Mouse (Mus musculus): Measurements from ENCODE around the gene Ccdc141. TPM values are rescaled to one million over a fixed set of nuclear protein-coding genes. Genes with fewer than 3 reads are reported as not detected.
A peak's percentile ranks its signal among the peaks of the same experiment; 100 is the strongest.
"Not testable (repeated sequence)": the region's sequence is repeated elsewhere in the genome, so short reads cannot be mapped to it uniquely, and the experiment has no call there.

Ccdc141 gene
- total RNA-seq, 2 experiments from 2014 or later = 21.1 to 30.3 TPM

GRCm38 (mm10) chr2:77013449-77013848 lies 157.0 kb downstream of the Ccdc141 start:
- intact Hi-C loops (cut with DNase I); DNase-seq (ENCODE audit: extremely low spot score in 1 of 2, low spot score in 2 of 2): not testable (repeated sequence)

DNA sequence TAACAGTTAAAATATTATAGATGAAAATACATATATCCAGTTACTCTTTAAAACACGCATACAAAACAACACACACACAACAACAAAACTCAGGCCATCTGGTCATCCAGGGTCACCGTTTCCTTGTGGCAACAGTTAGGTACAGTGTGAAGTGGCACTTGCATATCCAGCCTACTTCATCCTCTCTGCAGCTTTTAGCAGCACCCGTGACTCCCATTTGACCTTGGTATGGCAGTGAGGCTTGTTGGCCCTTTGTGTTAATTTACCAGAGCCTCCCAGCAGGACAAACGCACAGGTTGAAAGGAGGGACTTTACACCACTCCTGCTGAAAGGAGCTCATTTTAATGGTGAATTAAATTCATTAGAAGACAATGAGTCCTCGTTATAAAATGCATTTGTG lies 158.5 kb downstream of the Ccdc141 start:
- no peak for DNase-seq (ENCODE audit: extremely low spot score in 1 of 2, low spot score in 2 of 2)
- intact Hi-C loops (cut with DNase I) = no loop called here

GRCm38 (mm10) chr2:77007015-77007414 lies 163.4 kb downstream of the Ccdc141 start:
- no peak for DNase-seq (ENCODE audit: extremely low spot score in 1 of 2, low spot score in 2 of 2)
- intact Hi-C loops (cut with DNase I) = no loop called here

DNA sequence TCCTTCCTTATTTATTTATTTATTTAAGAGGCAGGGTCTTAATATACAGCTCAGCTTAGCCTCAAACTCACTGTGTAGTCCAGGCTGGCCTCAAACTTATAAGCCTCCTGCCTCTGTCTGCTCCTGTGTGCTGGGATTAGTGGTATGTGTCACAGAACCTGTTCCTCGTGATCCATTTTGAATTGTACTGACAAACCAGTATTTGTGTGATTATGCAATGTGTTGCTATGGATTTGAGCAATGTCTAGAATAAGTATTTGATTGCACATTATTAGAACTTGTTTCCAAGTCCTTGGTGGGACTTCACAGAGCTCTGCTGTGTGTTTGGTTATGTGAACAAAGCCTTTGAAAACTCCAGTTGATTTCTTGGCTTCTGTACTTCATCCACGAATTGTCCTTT lies 167.3 kb downstream of the Ccdc141 start:
- DNase-seq (ENCODE audit: extremely low spot score in 1 of 2, low spot score in 2 of 2) = no peak
- intact Hi-C loops (cut with DNase I) = no loop called here

- intact Hi-C loops (cut with DNase I) = no loop called here
- no peak for DNase-seq (ENCODE audit: extremely low spot score in 1 of 2, low spot score in 2 of 2)
Measured at GRCm38 (mm10) chr2:76998351-76998750, 172.1 kb downstream of the Ccdc141 start.

- intact Hi-C loops (cut with DNase I) = no loop called here
- DNase-seq (ENCODE audit: extremely low spot score in 1 of 2, low spot score in 2 of 2) = peak in 1 of 2 experiments; percentile 60
Measured at GRCm38 (mm10) chr2:76992493-76993201, 177.8 kb downstream of the Ccdc141 start.

- no peak for DNase-seq (ENCODE audit: extremely low spot score in 1 of 2, low spot score in 2 of 2)
- intact Hi-C loops (cut with DNase I) = no loop called here
Measured at GRCm38 (mm10) chr2:76987317-76987716, 183.1 kb downstream of the Ccdc141 start.

DNA sequence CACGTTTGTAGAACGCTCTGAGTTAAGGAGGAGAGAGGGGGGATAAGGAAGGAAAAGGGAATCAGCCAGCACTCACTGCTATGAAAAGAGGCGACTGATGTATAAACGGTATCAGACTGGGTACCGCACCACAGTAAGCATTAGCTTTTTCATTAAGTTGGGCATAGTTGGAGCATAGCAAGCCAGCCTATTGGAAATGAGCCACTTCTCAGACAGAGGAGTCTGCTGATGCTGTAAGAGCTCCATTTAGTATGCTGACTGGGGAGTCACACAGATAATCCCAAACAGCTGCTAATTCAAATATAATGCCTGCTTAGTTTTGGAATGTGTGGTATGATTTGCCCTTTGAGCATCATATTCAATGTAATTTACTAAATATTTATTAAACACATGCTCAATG lies 186.1 kb downstream of the Ccdc141 start:
- no peak for DNase-seq (ENCODE audit: extremely low spot score in 1 of 2, low spot score in 2 of 2)
- intact Hi-C loops (cut with DNase I) = no loop called here

- no peak for DNase-seq (ENCODE audit: extremely low spot score in 1 of 2, low spot score in 2 of 2)
- intact Hi-C loops (cut with DNase I) = no loop called here
Measured at GRCm38 (mm10) chr2:76983601-76984000, 186.8 kb downstream of the Ccdc141 start.

DNA sequence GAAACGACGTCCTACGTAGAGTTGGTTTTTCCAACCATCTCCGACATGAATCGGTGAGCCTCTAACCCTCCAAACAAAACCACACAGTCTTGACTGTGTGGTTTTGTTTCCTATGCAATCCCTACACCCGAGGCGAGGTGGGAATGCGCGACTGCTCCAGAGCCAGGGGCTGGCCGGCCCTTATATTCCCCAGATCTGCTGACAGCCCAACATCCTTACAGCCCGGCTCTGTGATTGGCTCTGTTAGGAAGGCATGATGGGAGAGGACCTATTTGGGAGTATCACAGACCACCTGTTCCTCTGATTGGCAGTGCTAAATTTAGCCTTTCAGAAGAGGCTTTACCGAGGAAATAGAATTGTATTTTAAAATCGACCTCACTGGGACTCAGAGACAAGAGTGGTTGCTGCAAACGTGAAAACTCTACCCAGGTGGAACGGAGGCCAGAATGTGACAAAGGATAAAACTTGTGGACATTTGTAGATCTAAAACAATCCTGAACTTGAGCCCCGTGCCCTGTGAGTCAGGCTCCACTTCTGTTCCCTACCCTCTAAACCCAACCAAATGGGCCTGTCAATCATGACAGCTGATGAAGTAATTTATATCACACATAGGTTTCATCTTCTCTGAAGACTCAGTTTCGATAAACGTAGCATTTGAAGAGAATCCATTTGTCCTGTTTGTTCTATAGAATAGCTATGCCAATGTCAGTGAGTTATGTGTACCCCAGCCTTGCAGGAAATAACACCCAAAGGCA lies 187.9 kb downstream of the Ccdc141 start, which contains the start of gene Ttn:
TSS of gene Ttn (minus strand) at position 157 of the 755 bp plus-strand sequence.
- intact Hi-C loops (cut with DNase I) = no loop called here
- DNase-seq (ENCODE audit: extremely low spot score in 1 of 2, low spot score in 2 of 2) = no peak

DNA sequence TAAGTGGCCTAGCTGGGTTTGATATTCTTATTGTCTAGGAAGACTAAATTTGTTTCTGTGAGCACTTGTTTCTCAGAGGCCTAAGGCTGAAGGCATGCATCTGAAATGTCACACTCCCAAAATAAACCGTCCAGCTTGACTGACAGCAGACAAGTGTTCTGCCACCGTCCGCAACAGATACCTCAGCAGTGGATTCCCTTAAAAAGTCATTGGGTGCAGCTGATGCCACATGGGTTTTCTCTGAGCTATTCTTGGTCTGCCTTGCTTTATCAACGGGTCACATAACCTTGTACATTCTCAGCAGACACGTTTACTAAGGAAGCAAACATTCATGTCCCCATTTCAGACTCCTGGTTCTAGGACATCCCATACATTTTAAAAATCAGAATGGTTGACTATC lies 188.7 kb downstream of the Ccdc141 start:
- intact Hi-C loops (cut with DNase I) = no loop called here
- no peak for DNase-seq (ENCODE audit: extremely low spot score in 1 of 2, low spot score in 2 of 2)

DNA sequence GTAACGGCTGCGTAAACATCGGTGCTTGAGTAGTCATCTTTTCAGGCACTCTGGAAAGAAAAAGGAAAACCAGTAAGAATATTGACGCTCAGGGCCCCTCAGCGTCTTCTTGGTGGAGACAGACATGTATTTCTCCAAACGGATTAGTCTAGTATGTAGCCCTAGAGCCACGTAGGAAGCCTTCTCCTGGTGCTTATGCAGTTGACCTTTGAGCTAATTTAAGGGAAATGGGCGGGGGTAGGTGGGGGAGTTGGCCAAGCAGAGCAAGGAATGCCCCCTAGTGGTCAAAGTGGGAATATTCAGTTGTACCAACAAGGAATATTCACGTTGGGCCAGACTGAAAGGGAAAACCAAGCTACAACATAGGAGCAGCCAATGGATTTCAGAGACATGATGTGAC lies 190.3 kb downstream of the Ccdc141 start:
- intact Hi-C loops (cut with DNase I) = no loop called here
- peak in 1 of 2 experiments; percentile 27 for DNase-seq (ENCODE audit: extremely low spot score in 1 of 2, low spot score in 2 of 2)

GRCm38 (mm10) chr2:76977650-76978049 lies 192.8 kb downstream of the Ccdc141 start:
- intact Hi-C loops (cut with DNase I) = loop anchor here (10.0 kb wide), 1 partner anchor 227 kb away; no protein-coding TSS in a partner anchor
- no peak for DNase-seq (ENCODE audit: extremely low spot score in 1 of 2, low spot score in 2 of 2)

DNA sequence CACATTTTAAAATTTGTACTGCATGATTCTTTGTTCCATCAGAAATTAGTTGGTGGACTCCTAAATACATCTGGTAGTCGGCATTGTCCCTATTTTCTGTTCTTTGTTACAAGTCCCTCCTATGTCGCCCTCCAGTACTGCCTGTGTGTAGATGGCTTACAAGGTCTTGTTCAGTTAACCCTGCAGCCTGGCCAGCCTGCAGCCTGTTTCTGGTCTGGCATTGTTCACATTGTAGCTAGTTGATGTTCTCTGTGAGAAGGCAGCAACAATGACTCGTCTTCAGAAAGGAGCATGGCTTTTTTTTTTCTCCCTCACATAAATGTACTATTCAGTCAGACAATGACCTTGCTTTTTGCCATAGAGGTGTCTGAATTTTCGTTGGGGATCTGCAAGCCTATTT lies 198.4 kb downstream of the Ccdc141 start:
- intact Hi-C loops (cut with DNase I) = loop anchor here (5.0 to 10.0 kb wide), 3 partner anchors 233 to 730 kb away; no protein-coding TSS in a partner anchor
- DNase-seq (ENCODE audit: extremely low spot score in 1 of 2, low spot score in 2 of 2) = no peak

DNA sequence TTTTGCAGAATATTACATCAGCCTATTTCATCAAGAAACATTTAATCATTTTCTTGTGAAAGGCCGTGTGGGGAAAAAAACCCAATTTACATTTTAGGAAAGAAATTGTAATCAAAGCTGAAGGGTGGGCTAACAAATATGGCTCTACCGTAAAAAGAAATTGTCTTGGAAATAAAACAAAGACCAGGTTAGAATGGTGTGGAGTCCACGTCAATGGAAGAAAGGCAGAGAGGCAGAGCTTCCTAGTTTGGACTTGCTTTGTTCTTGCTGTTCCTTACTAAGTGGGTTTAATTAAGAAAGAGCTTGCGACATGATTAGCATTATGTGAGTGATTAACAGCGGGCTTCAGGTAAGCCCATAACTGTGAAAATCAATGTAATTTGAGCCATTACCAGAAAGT lies 199.4 kb downstream of the Ccdc141 start:
- intact Hi-C loops (cut with DNase I) = loop anchor here (5.0 to 10.0 kb wide), 3 partner anchors 234 to 731 kb away; no protein-coding TSS in a partner anchor
- DNase-seq (ENCODE audit: extremely low spot score in 1 of 2, low spot score in 2 of 2) = no peak

DNA sequence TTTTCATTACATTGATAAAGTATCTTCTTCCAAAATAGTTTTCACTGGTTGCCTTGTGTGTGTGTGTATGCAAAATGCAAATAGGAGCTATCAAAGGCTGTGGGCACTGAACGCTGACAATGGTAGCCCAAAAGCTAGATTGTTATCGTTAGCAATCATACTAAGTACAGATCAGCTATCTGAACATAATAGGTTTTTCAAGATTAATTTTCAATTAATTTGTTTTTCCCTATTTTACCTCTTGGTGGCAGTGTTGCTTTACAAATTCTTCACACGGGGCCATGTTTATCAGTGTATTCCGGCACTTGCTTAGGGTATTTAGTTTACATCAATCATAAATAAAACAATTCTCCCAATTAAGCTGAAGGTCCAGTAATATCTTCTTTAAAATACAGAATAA lies 199.8 kb downstream of the Ccdc141 start:
- DNase-seq (ENCODE audit: extremely low spot score in 1 of 2, low spot score in 2 of 2) = peak in 1 of 2 experiments; percentile 26
- intact Hi-C loops (cut with DNase I) = loop anchor here (5.0 to 10.0 kb wide), 3 partner anchors 234 to 732 kb away; no protein-coding TSS in a partner anchor

DNA sequence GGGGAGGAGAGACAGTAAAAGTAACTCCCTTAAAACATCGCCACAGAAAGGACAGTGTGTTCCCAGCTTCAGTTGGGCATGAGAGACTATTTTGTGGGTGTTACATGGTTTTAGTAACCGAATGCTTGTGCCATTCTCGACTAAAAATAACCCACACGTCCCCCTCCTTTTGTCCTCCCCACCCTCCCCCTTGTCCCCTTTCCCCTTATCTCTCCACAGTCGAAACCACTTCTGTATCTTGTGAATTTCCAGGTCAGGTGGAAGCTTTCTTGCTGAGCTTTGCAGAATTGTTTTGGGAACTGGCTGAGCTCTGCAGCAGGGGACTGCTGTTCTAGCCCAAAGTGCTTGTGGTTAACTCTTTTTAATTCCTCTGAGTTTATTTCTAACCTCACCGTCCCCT lies 200.2 kb downstream of the Ccdc141 start:
- intact Hi-C loops (cut with DNase I) = loop anchor here (5.0 to 10.0 kb wide), 3 partner anchors 235 to 732 kb away; no protein-coding TSS in a partner anchor
- DNase-seq (ENCODE audit: extremely low spot score in 1 of 2, low spot score in 2 of 2) = no peak

DNA sequence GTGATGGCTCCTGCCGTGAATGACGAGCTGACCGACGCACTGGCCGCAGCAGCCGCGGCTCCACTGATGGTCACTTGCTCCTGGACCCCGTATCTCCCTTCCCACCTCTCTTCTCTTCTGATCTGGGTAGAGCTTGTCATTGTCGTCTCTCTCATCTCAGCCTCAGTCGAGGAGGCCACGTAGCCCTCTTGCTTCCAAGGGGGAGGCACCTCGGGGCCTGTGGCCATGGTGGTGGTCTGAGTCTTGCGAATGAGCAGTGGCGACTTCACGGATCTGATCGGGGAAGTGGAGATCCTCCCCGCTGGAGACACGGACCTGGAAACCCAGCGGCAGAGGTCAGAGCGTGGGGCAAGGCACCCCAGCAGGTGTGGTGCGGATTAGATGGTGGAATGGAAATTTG lies 200.8 kb downstream of the Ccdc141 start:
- DNase-seq (ENCODE audit: extremely low spot score in 1 of 2, low spot score in 2 of 2) = no peak
- intact Hi-C loops (cut with DNase I) = loop anchor here (5.0 to 10.0 kb wide), 4 partner anchors 42 to 733 kb away; no protein-coding TSS in a partner anchor

DNA sequence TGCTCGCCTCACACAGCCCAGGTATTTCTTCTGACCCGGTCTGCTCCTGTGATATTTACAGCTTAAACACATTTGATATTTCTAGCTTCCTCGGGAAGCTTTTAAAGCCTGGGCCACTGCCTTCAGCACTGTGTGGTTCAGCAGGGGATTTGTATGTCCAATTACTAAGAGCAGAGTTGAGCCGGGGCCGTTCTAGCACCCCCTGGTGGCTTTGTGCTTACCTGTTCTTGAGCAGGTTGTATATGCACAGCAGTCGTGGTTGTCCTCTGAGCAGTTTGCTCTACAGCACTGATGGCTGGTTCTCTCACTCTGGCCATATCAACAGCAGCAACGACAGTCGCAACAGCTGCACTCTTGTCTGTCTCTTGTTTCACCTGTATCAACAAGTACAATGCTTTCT lies 201.5 kb downstream of the Ccdc141 start:
- intact Hi-C loops (cut with DNase I) = loop anchor here (5.0 kb wide), 1 partner anchor 42 kb away; no protein-coding TSS in a partner anchor
- DNase-seq (ENCODE audit: extremely low spot score in 1 of 2, low spot score in 2 of 2) = peak; percentile 56 to 77

GRCm38 (mm10) chr2:76966582-76966981 lies 203.9 kb downstream of the Ccdc141 start:
- no peak for DNase-seq (ENCODE audit: extremely low spot score in 1 of 2, low spot score in 2 of 2)
- intact Hi-C loops (cut with DNase I) = loop anchor here (5.0 kb wide), 1 partner anchor 39 kb away; no protein-coding TSS in a partner anchor

All from left cerebral cortex, postnatal 10 days (tissue).